ENCODE assay signal across 8 mouse cellular contexts in genomic region chr9:21723377-21724146, GRCm38 (mm10). TPM values are rescaled to one million over a fixed set of nuclear protein-coding genes. Genes with fewer than 3 reads are reported as not detected.
DNase-seq lines count a peak whose midpoint lies in the region; ATAC-seq lines count a peak whose summit lies in the region.

Gene Ldlr (plus strand): TSS chr9:21723483.

- peak within 1 kb of the TSS; percentile 74 for H3K4me3 ChIP-seq in hindbrain, embryonic 15.5 days

- H3K27ac ChIP-seq in hindbrain, embryonic 15.5 days (replicated peaks), result peak within 1 kb of the TSS; percentile 94

- DNase-seq in R1 (ENCODE audit: low read depth, low spot score), result peak; percentile 99
- peak; percentile 85 to 87 for DNase-seq in cerebellum, postnatal 25 days
- DNase-seq in frontal cortex, postnatal 36 days (ENCODE audit: low spot score in 2 of 2), result peak; percentile 69 to 81
- peak; percentile 70 for DNase-seq in left cerebral cortex, adult 11 months (ENCODE audit: low spot score)
- peak; percentile 92 to 93 for DNase-seq in lung, postnatal 4 days
- DNase-seq in right cerebral cortex, adult 18-20 months, result peak; percentile 82
- peak; percentile 63 for DNase-seq in urinary bladder, postnatal 10 days (ENCODE audit: low spot score)

- peak within 1 kb of the TSS; percentile 69 for H3K4me2 ChIP-seq in hindbrain, embryonic 15.5 days

- ATAC-seq in hindbrain, embryonic 15.5 days (ENCODE audit: low FRiP score, low read depth), result peak; percentile 83

- no peaks in the 10 kb centered on the region for H3K27me3 ChIP-seq in hindbrain, embryonic 15.5 days

- H3K9me3 ChIP-seq in hindbrain, embryonic 15.5 days, result no peaks in the 10 kb centered on the region

- no peaks in the 10 kb centered on the region for H3K36me3 ChIP-seq in hindbrain, embryonic 15.5 days

- H3K4me1 ChIP-seq in hindbrain, embryonic 15.5 days (replicated peaks), result peaks cover 31% of the 10 kb centered on the region

- under 1% methylated on average over 47 of the region's 47 CpGs for WGBS in hindbrain, embryonic 15.5 days

- peak within 1 kb of the TSS; percentile 69 for H3K9ac ChIP-seq in hindbrain, embryonic 15.5 days

RNA-seq across cellular contexts. Expression of gene Ldlr, which starts in this region (rescaled TPM):
- 15.6 and 18.3 TPM in 2 replicates for polyA plus RNA-seq in hindbrain, embryonic 15.5 days (2015; fragmentation: Nextera tagmentation; extraction: Ambion mirVana)

Comparison
In these comparisons a context has a peak if more than half of its experiments do, and no peak if none do; other contexts are left out.
1. Peak in every context shown above with its lines: DNase-seq, ATAC-seq, H3K4me3 ChIP-seq and H3K27ac ChIP-seq.